Comparison of ENCODE assay signal across 8 mouse cellular contexts in the genomic region with DNA sequence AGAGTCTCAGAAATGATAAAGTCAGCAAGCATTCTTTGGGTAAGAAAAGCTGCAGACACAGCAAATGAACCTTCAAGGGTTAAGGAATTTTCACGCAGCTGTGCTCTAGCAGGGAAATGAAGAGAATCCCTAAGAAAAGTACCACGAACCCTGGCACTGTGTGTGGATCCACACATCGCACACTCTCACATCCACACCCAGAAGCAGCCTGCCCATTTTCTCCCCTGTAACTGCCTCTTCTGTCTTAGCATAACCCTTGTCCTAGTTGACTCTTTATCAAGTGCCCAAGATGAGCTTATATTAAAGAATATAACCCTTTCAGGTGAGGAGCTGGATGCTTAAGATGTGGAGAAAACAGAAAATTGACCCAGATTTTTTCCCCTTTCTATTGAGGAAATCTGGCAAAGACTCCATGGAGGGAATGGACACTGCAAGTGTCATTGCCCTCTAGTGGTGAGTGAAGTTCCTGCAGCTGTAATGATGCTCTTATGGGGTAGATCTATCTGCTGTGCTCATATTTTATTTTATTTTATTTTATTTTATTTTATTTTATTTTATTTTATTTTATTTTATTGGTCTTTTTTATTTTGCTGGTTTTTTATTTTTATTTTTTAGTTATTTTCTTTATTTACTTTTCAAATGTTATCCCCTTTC.
DNase-seq lines count a peak whose midpoint lies in the region; ATAC-seq and TF ChIP-seq lines count a peak whose summit lies in the region.

No protein-coding gene starts in this region.

- ATAC-seq in cerebellum, adult (ENCODE audit: insufficient number of reproducible peaks, low FRiP score, low TSS enrichment) = no peak
- ATAC-seq in liver, embryonic 12.5 days = no peak
- ATAC-seq in liver, embryonic 14.5 days (ENCODE audit: insufficient read depth) = no peak

- H3K4me3 ChIP-seq in liver, embryonic 12.5 days = no peak overlapping the region
- no peak overlapping the region for H3K4me3 ChIP-seq in liver, embryonic 14.5 days (ENCODE audit: insufficient read depth in 1 of 2, low read depth in 2 of 2, low read length in 2 of 2)

- no peaks in the 10 kb centered on the region for H3K4me1 ChIP-seq in liver, embryonic 12.5 days
- no peaks in the 10 kb centered on the region for H3K4me1 ChIP-seq in liver, embryonic 14.5 days (replicated peaks; ENCODE audit: control insufficient read depth in 2 of 2, insufficient read depth in 2 of 2, low read length in 1 of 2)

- peak; percentile 42 to 46 for DNase-seq in cerebellum, adult 18-20 months
- peak; percentile 6 for DNase-seq in liver
- peak; percentile 13 for DNase-seq in adrenal gland, postnatal 25 days
- DNase-seq in heart, postnatal 14 days = peak; percentile 11 to 42
- peak in 1 of 3 experiments; percentile 2 for DNase-seq in liver, embryonic 14.5 days (ENCODE audit: low read depth in 3 of 3, low spot score in 3 of 3)
- DNase-seq in urinary bladder, postnatal 25 days (ENCODE audit: low spot score) = peak; percentile 26

- no peaks in the 10 kb centered on the region for H3K27me3 ChIP-seq in liver, embryonic 12.5 days (replicated peaks)
- no peaks in the 10 kb centered on the region for H3K27me3 ChIP-seq in liver, embryonic 14.5 days (ENCODE audit: control insufficient read depth, insufficient read depth, low read length)

- no peak overlapping the region for H3K4me2 ChIP-seq in liver, embryonic 12.5 days
- no peak overlapping the region for H3K4me2 ChIP-seq in liver, embryonic 14.5 days (ENCODE audit: low read depth)

- intact Hi-C loops in heart, postnatal 14 days (cut with DNase I) = no loop called here

- no peaks in the 10 kb centered on the region for H3K9me3 ChIP-seq in liver, embryonic 12.5 days (replicated peaks)
- H3K9me3 ChIP-seq in liver, embryonic 14.5 days (ENCODE audit: control insufficient read depth, low read length) = no peaks in the 10 kb centered on the region

- no peak overlapping the region for H3K27ac ChIP-seq in liver, embryonic 12.5 days
- H3K27ac ChIP-seq in liver, embryonic 14.5 days = no peak overlapping the region

- TF ChIP-seq EP300 in liver, embryonic 14.5 days (IDR thresholded peaks at IDR 0.05; ENCODE audit: low read depth) = no peak

- no peaks in the 10 kb centered on the region for H3K36me3 ChIP-seq in liver, embryonic 12.5 days
- H3K36me3 ChIP-seq in liver, embryonic 14.5 days (replicated peaks; ENCODE audit: control insufficient read depth, insufficient read depth, low read depth) = no peaks in the 10 kb centered on the region

- TF ChIP-seq CTCF in liver, embryonic 14.5 days (IDR thresholded peaks at IDR 0.05; ENCODE audit: low read depth) = peak; percentile 39; the same call in 1 of the 2 replicates

- H3K9ac ChIP-seq in liver, embryonic 12.5 days = no peak overlapping the region
- no peak overlapping the region for H3K9ac ChIP-seq in liver, embryonic 14.5 days (replicated peaks)

- 70% methylated on average over 3 of the region's 3 CpGs for WGBS in liver, embryonic 12.5 days (ENCODE audit: insufficient replicate concordance)
- WGBS in liver, embryonic 14.5 days (ENCODE audit: insufficient replicate concordance) = 72% methylated on average over 3 of the region's 3 CpGs
